Mouse (Mus musculus) embryo, embryonic 10 days (tissue): ENCODE measurements around the gene Nedd9.

ENCODE experiments used
- DNase-seq: peaks from one replicate; pipeline ENCODE4 v3.0.0-alpha.2; 2015; ENCODE audit warnings: low spot score

The Nedd9 gene

DNA sequence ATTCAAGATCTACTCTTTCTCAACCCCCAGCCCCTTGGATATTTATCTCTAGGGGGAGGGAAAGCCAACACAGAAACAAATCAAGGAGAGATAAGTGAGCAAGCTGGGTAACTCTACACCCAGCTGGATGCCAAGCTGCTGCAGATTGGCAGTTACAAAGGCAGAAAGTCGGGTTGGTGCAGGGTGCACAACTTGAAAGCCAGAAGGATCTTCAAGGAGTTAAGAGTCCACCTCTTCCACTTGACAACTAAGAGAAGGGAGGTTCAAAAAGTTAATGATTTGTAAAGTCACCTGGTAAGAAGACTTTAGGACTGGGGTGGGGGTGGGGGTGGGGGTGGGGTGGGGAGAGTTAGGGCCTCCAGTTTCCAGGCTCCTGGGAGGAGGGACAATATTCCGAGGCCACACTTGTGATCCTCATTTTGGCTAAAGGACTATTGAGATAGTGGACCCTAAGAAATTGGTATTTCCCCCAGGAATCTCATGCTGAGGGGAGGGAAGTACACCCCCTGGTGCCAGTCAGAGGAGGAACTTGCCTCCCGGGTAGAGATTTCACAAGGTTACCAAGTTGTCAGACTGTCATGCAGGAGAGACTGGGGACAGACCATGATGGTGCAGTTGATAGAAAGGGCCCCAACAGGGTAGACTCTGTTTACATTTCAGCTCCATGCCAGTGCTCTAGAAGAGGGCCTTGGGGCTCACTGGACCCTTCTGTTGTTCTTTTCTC is 143.8 kb downstream of the Nedd9 start:
- no peak for DNase-seq

DNA sequence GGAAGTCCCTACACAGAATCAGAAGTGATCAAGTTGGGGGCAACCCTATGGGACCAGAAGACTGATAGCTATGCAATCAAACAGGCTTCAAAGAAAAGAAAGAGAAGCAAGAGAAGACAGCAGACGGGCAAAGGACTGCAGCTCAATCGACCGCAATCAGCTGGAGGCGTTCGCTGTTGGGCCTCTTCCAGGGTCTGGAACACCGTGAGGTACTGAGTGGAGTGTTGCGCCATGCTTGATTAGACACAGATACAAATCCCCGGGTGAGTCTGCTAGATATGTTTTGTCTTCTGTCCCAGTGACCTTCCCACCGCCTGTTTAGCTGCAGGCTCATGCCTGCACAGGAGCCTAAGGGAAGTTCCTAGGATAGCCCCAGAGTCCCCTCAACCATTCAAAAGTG is 145.7 kb downstream of the Nedd9 start:
- no peak for DNase-seq

DNA sequence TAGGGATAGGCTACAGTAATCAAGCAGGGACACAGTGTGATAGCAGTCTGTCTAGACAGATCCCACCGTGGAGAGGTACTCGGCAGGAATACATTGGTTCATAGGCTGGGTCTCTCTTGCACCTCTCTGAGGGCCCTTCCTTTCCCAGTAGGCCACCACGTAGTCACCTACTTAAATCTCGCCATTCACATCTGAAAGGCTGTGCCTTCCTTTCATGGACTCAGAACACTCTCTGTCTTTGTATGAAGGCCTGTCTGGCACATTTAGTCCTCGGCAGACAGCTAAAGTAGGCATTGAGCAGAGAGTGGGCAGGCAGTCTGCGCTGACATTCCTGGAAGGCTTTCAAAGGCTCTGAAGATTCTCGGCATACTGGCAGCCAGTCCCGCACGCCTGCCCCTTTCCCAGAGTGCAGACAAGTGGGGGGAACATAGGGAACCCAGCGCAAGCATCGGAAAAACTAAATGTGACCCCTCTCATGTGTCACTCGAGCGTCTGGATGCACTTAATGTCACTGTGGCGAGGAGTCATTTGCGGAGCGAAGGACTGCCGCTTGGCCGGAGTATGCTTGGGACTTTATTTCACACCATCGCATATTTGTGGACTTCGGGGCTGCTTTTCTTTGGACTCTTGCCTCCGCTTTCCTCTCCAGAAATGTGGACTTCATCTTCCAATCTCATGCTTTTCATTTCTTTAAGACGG is 147.4 kb downstream of the Nedd9 start:
- DNase-seq, result no peak

DNA sequence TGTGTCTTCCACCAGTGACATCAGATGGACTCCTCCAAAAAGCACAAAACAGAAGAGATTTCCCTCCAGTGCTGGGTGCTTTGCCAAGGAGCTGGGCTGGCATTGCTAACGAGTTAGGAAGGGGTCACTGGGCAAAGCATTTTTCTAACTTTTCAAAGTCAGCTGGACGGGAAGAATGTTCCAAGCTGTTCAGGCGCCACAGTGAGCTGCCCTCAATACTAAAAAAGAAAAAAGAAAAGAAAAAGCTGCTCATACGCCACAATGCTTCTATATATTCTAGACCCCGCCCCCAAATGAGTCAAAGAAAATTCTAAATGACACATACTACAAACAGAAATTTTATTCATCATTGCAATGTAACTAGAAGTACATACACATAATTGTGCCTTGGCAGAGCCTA is 148.0 kb downstream of the Nedd9 start:
- DNase-seq, result no peak

DNA sequence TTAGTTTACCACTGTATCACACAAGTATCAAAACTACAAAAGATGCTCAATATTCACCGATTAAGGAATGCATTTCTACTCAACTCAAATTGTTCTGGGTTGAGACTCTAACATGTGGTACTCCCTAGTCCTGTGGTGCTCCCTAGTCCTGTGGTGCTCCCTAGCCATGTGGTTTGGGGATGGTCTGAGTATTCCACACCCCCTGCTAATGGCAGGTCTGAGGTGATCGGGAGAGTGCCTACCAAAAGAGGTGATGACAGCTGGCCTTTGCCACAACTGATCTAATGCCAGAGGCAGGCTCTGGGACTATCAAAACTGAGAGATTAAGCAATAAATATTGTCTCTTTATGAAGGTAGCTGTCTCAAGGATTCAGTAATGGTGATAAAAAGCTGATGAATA is 149.8 kb downstream of the Nedd9 start:
- DNase-seq, result no peak

DNA sequence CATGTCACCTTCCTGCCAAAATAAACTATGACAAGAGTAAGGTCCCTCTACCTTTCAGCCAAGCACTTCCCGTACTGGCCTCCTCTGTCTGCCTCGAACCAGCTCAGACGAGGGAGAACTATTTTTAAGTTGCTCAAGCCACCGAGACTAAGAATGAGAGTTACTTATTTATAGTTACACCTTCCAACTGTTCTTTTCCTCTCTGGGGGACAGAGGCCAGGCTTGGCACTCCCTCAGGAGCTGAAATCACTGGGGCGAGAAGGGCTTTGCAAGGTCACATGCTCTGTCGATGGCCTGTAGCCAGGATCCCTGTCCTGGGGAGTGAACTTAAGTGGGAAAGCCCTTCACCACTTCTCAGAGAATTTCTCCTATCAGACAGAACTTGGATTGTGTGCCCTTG is 150.9 kb downstream of the Nedd9 start:
- no peak for DNase-seq

DNA sequence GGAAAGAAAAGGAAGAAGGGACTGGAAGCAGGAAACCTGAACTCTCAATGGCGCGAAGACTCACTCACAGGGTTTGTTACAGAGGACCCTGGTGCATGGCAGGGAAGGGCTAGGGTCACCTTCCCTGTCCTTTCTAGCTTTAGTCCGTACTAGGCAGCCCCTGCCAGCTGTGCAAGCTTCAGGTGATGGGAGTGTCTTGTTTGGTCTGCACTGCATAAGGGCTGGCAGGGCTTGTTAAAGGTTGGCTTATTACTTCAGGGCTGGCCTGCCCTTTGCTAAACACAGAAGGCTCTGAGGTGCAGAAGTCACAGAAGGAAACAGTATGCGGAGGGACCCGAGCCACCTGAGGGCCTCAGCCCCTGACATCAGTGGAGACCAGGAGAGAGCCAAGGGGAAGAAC is 151.4 kb downstream of the Nedd9 start:
- DNase-seq, result no peak

DNA sequence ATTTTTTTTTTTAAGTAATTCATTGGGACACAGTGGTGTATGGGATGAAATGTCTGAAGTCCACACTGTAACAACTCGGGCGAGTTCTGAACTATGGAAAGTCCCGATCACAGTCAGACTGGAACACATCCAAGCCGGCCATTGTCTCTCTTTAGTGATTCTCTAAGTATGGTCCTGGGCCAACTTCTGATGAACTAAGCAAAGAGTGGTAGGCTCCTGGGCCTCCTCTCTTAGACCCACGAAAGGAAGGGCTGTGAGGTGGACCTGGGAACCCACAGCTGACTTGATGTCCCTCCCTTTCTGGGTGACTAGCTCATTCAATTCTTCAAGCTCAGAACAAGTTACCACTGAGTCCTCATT is 152.5 kb downstream of the Nedd9 start:
- DNase-seq, result no peak

DNA sequence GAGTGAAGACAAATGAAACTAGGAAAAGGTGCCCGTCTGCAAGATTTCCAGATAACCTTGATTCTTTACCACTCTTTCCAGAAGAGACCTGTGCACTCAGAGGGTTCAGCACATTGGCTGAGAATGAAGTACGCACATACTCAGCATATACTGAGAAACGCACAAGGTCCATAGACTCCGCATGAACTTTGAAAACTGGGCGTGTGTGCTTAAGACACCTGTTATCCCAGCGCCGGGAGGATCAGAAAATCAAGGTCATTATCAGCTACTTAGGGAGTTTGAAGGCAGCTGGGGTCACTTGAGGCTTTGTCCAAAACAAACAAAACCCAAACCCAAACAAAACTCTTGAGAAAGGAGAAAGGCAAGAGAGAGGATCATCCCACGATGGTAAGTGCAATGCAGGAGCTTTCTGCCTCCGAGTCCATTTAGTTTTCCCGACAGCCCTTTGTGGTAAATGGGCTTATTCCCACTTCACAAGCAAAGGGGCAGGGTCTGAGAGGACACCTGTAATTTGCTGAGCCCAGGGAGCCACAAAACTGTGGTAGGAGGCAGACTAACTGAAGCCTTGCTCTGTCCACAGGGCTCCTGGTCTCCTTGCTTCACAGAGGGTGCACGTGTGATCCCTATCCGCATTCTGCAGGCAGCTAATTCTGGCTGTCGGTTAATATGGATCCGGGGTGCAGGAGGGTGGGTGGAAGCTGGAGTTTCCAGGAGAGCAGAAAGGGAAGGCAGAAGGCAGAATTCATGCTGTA is 153.1 kb downstream of the Nedd9 start:
- no peak for DNase-seq

DNA sequence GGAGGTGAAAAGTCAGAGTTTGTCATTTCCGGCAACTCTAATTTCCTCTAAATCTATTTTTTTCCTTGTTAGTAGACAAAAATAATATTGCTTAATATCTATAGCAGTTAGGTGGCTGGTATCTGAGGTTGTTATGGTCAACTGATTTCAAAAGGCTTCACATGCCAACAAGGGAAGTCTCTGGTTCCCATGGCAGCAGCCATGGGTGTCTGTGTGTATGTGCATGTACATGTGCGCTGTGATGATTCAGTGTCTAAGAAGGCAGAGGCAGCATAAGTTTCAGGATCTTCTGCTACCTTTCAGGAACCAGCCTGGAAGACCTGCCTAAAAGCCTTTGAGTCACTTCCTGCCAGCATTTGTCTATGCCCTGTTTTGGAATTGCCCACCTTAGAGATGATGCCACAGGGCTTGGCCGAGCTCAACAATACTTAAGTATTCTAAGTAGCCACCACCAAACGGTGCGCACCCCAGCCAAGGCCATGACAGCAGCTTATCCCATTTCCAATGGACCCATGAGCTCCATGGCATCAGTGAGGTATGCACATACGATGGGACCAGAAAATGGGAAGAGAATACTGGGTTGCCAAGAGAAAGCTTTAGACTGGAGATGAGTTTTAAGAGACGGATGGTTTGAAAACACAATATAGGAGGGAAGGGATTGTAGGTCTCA is 155.4 kb downstream of the Nedd9 start:
- DNase-seq, result no peak

DNA sequence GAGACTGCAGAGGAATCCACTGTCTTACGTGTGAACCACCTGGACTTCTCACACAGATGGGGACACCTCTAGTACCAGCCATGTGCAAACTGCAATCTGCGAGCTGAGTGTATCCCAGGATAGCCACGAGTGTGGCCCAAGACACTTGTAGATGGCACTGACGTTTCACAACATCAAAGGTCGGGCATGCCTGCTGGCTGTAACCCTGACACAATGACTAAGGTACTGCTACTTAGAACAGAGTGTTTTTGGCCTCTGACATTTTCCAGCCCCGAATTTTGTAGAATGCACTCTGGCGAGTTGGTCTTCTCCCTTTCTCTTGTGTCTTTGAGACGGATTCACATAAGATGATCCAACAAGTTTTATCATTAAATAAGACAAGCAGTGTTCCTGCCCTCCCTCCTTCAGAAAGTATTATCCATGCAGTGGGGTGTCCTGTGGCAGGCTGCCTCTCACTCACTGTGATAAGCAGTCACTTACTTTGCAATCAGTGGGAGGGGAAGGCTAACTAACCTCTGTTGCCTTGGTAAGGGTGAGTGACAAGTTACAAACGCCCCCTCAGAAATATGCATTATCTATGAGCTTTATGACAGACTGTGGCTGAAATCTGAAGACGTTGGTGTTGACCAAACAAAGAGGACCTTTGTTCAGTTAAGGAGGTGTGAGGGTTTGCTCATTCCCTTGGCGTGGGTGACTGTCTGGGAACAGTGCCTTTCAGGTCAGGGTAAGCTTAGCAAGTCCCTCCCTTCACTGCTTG is 156.4 kb downstream of the Nedd9 start:
- no peak for DNase-seq

DNA sequence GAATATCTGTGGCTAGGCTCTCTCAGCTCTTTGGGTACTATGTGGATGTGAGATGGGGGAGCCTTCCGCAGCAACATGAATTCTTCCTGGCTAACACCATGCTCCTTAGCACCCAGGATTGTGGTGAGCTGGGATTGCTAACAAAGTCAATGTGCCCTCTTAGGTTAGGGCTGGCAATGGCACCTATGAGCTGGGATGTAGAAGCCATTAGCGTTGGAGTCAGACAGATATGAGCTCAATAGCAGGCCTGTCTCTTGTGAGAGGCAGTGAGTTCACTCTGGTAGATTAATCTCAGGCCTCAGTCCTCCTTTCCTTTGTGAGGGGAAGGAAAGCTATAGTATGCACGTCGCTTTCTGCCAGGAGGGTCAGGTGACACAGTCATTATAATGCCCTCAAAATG is 157.1 kb downstream of the Nedd9 start:
- DNase-seq, result no peak

DNA sequence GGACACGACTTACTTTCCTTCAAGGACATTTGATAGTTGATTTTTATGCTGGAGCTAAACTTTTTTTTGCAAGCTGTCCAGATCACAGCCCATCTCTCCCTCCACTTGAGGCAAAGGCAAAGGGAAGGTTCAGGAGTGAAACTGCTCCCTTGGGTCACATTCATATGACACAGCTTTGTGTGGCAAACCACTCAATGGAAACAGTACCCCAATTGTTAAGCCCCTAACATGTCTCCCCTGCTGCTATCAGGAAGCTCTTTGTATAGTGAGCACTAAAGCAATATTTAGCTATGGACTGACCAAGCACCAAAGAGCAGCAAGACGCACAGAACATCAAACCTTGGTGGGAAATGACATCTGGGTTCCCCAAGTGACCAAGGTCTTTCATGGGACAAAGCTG is 158.7 kb downstream of the Nedd9 start:
- no peak for DNase-seq

DNA sequence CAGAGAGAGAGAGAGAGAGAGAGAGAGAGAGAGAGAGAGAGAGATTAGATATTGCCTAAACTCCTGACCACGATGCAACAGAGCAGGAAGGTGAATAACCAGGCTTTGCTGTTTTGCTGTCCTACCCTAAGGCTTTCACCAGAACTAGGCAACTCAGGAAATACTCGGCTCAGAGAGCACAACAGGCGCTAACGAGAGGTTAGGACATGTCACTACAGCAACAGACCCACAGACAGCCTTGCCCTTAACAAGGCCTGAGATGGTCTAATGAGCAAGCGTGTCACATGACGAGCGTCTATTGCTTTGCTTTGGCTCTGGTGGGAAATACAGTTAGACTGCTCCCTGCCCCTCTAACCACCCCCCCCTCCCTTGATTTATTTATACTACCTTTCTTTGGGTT is 159.6 kb downstream of the Nedd9 start:
- DNase-seq, result no peak

DNA sequence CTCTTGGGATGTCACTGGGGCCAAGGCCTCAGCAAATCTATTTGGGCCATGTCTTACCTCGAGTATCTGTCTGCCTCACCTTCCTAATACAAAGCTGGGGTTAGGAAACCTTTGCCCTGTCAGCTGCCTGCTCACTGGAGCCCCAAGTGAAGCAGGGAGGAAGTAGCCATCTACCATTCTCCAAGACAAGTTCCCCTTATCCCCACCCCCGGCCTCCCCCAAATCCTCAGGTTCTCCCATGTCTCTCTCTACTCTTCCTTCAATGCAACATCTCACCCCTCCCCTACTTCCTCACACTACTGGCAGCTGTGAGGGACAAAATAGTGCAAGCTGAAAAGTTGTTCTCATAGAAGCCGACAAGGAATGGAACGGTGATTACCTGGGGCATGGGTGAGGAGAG is 161.0 kb downstream of the Nedd9 start:
- DNase-seq, result no peak

DNA sequence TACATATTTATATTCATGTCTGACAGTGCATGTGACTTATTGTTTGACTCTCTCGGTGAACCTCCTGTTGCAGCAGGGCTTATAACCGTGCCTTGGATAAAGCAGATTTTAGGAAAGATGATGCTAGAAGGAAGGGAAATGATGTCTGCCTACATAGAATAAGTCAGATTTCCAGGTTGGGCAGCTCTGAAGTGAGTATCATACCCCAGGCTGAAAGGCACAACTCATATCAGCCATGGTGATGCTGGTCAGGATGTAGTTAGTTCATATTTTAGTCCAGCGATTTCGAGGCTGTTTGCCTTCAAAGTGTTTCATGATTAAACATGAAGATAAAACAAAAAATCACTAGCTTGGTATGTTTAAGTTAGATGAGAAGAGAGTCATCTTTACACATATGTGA is 161.8 kb downstream of the Nedd9 start:
- no peak for DNase-seq

DNA sequence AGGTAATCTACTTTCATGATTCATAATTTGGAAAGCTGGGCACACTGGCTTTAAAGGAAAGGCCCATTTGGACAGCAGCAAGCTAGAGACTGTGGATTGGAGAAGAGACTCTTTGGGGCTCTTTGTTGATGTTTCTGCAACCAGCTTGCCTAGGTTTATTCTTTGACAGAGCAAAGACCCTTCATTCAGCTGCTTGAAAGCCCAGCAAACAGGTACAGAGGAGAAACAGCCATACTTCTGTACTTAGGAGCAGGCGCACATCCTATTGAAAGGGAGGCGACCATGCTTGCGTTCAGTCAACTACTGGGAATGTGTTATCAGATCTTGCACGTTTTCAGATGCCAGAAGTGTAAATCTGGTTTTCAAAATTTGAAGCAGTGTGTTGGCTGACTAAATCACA is 162.5 kb downstream of the Nedd9 start:
- DNase-seq, result no peak

DNA sequence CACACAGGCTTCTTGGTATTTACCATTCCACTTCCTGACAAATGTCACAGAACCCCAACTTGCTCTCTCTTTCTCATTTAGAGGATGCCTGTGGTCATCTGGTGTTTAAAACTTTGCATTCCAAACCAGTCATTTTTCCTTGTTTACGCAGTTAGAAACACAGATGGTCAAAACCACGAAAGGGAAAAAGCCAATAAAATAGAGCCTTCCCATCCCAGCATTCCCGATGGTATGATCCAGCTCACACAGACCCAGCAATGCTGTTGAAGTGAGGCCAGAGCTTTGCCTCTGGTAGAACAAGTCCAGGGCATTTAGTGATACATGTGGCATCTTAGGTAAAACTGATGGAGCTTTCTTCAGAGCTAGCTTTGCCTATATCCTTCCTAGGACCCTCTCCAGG is 165.7 kb downstream of the Nedd9 start:
- DNase-seq, result no peak

DNA sequence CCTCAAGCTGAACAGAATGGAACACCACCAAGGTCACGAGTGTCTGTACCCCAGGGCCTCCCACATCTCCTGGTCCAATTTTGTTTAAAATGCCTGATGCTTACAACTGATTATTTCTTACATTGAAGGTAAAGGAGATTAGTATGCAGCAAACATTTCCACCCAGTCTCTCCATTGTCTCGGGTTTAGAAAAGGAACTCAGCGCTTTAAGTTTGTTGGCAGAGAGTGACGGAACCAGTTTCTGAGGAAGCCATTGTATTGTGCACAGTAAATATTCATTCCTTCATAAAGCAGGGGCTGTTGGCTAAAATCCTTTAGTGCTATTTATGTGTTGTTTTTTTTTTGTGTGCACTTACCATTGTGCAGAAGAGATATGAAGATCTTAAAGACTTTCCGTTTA is 166.4 kb downstream of the Nedd9 start:
- DNase-seq, result no peak

DNA sequence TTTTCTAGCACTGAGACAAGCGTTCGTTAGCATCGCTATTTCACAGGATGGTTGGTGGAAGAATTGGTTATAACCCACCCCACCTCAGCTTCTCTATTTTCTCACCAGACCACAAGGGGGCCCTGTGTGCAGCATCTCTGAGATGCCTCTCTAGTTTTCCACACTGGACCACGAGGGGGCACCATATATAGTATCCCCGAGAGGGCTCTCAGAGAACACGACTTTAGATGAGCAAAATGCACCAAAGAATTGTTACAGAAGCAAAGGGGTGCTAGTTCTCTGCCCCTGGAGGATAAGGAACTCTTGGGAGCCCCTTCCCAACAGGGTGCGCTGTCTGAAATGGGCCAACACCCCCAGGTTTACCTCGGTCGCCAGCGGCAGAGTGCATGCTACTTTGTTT is 184.4 kb downstream of the Nedd9 start:
- peak; percentile 75 for DNase-seq

DNA sequence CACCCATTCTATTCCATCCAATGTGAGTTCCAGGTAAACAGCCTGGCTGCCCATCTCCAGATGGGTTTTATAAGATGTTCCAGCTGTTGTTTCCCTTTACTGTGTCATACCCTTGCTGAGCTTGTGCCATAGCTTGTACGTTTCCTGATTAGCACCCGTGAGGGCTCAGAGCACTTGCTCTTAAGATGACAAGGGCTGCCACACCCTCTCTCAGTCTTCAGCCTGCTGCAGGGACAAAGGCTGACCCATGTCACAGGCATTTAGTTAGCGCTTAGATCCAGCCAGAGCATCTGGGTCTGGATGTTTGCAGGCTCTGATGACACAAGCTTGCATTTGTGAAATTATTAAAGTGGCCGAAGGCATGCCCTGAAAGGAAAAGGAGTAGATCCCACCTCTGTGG is 187.1 kb downstream of the Nedd9 start:
- peak; percentile 14 for DNase-seq

DNA sequence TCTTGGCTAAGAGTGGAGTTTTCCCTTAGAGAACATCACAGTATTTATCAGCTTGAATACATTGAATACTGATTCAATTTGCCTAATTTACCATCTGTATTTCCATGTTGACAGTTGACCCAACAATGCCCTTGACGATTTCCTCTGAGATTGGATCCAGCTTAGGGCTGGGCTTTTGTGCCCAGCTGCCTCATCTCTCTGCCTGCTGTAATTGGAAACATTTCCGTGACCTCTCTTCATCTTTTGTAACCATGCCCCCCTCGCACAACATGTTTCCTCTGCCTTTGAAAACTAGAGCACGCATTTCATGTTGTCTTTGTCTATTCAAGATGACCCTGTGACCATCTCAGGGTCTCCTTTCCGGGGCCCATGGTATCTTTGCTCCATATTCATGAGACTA is 188.2 kb downstream of the Nedd9 start:
- DNase-seq, result peak; percentile 62
